Mouse (Mus musculus) embryonic facial prominence, embryonic 15.5 days (tissue): ENCODE measurements around the gene Syngr2. TPM values are rescaled to one million over a fixed set of nuclear protein-coding genes. Genes with fewer than 3 reads are reported as not detected.
A peak's percentile ranks its signal among the peaks of the same experiment; 100 is the strongest.

ENCODE experiments used
- ATAC-seq: fragments of 200-750 bp; cut with Nextera tagmentation; 2 replicates; pipeline ENCODE4 v1.8.0; 2017; ENCODE audit warnings: low read depth, moderate TSS enrichment; ENCODE audit not compliant: insufficient number of reproducible peaks, low FRiP score, low TSS enrichment
- H3K27ac ChIP-seq: fragments of 300-500 bp; sonication (generic); replicated peaks from 2 replicates; pipeline ENCODE4 v1.5.1; 2015; ENCODE audit warnings: mild to moderate bottlenecking, inconsistent platforms
- H3K27me3 ChIP-seq: fragments of 300-500 bp; sonication (generic); 2 replicates; pipeline ENCODE4 v1.6.1; 2015; ENCODE audit warnings: inconsistent platforms
- H3K36me3 ChIP-seq: fragments of 300-500 bp; sonication (generic); 2 replicates; pipeline ENCODE4 v1.6.1; 2015; ENCODE audit warnings: mild to moderate bottlenecking, inconsistent platforms
- H3K4me1 ChIP-seq: fragments of 300-500 bp; sonication (generic); 2 replicates; pipeline ENCODE4 v1.6.1; 2015; ENCODE audit warnings: inconsistent platforms
- H3K4me2 ChIP-seq: fragments of 300-500 bp; sonication (generic); replicated peaks from 2 replicates; pipeline ENCODE4 v1.6.1; 2015; ENCODE audit warnings: mild to moderate bottlenecking, inconsistent platforms
- H3K4me3 ChIP-seq: fragments of 300-500 bp; sonication (generic); replicated peaks from 2 replicates; pipeline ENCODE4 v1.5.1; 2015; ENCODE audit warnings: mild to moderate bottlenecking, inconsistent platforms
- H3K9ac ChIP-seq: fragments of 300-500 bp; sonication (generic); 2 replicates; pipeline ENCODE4 v1.6.1; 2015; ENCODE audit warnings: inconsistent platforms
- H3K9me3 ChIP-seq: fragments of 300-500 bp; sonication (generic); replicated peaks from 2 replicates; pipeline ENCODE4 v1.6.1; 2016; ENCODE audit warnings: inconsistent platforms
- WGBS: fragments of 180-500 bp; shearing (Covaris S2); methylation state at CpG from one replicate; pipeline ENCODE4 v1.1.7; 2015; 5-methylcytosine and 5-hydroxymethylcytosine counted together
- polyA plus RNA-seq: library from polyadenylated mRNA; unstranded; fragments of >200 nt; fragmentation: Nextera tagmentation; extraction: Ambion mirVana; gene quantifications from 2 replicates; pipeline ENCODE4 v1.2.1, GENCODE M21; 2015

Gene Syngr2
- polyA plus RNA-seq, 1 experiment from 2014 or later = 79.6 TPM

DNA sequence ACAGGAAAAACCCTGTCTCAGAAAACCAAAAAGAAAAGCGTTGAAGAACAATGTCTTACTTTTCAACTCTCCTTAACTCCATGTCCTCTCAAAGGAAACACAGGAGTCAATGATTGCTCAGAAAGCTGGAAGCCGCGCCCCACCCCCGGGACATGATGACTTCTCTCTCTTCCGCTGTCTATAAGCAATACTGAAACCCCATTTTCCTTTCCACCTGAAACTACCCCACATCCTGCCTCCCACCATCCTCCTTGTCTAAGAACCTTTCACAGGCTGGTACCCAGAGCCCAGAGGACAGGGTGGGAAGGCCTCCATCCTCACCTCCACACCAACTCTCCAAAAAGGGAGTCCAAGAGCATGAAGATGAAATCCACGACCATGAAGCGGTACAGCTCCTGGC is 37.1 kb upstream of the Syngr2 start:
- WGBS = 90% methylated on average over 7 of the region's 7 CpGs
- H3K36me3 ChIP-seq = peaks cover 35% of the 10 kb centered on the region

DNA sequence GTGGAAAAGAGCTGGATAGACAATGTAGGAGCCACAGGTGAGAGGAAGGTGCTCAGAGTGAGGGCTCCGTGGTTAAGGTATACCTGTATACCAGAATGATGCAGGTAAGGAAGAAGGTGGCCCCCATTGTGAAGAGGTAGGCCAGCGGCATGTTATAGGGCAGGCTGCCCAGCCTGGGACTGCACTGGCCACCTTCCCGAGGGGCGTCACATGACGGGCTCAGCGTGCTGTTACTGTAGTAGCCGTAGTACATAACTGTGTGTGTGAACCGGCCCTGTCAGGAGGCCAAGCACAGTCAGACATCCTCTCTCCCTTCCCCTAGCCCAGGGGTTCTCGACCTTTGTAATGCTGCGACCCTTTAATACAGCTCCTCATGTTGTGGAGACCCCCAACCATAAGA is 34.5 kb upstream of the Syngr2 start:
- H3K27me3 ChIP-seq = no peaks in the 10 kb centered on the region
- no peak overlapping the region for H3K27ac ChIP-seq
- 91% methylated on average over 10 of the region's 10 CpGs for WGBS
- ATAC-seq = no peak
- H3K4me1 ChIP-seq = peaks cover 15% of the 10 kb centered on the region
- H3K36me3 ChIP-seq = peaks cover 35% of the 10 kb centered on the region
- H3K4me2 ChIP-seq = no peak overlapping the region
- H3K9ac ChIP-seq = no peak overlapping the region
- no peak overlapping the region for H3K4me3 ChIP-seq
- H3K9me3 ChIP-seq = no peaks in the 10 kb centered on the region

More for the DNA sequence above, 37.1 kb upstream of the Syngr2 start:
- H3K4me2 ChIP-seq = no peak overlapping the region
- H3K9me3 ChIP-seq = no peaks in the 10 kb centered on the region
- no peak overlapping the region for H3K27ac ChIP-seq
- H3K4me3 ChIP-seq = no peak overlapping the region
- no peak for ATAC-seq
- H3K4me1 ChIP-seq = no peaks in the 10 kb centered on the region; the same call in 1 of the 2 replicates
- no peaks in the 10 kb centered on the region for H3K27me3 ChIP-seq
- no peak overlapping the region for H3K9ac ChIP-seq

DNA sequence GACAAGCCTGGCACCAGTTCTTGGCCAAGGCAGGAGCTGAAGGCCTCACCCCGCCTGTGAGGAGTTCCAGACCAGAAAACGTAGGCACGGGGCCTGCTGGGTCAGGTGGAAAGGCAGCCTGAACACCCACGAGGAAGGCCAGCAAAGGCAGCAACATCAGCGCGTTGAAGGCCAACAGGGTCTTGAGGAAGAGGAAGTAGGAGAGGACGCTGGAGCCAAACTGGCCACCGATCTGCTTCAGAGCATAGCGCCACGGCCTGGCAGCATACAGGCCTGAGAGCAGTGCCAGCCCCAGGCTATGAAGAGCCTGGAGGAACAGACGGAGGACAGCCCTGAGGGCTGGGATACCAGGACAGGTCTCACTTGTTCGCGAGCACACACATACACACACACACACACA is 33.9 kb upstream of the Syngr2 start:
- 88% methylated on average over 13 of the region's 13 CpGs for WGBS
- Histone ChIP-seq H3K4me3 (no peak overlapping the region), H3K4me2 (no peak overlapping the region), H3K27ac (no peak overlapping the region), H3K36me3 (peaks cover 35% of the 10 kb centered on the region), H3K27me3 (no peaks in the 10 kb centered on the region), H3K4me1 (peaks cover 22% of the 10 kb centered on the region), H3K9me3 (no peaks in the 10 kb centered on the region), H3K9ac (no peak overlapping the region)
- ATAC-seq = no peak

DNA sequence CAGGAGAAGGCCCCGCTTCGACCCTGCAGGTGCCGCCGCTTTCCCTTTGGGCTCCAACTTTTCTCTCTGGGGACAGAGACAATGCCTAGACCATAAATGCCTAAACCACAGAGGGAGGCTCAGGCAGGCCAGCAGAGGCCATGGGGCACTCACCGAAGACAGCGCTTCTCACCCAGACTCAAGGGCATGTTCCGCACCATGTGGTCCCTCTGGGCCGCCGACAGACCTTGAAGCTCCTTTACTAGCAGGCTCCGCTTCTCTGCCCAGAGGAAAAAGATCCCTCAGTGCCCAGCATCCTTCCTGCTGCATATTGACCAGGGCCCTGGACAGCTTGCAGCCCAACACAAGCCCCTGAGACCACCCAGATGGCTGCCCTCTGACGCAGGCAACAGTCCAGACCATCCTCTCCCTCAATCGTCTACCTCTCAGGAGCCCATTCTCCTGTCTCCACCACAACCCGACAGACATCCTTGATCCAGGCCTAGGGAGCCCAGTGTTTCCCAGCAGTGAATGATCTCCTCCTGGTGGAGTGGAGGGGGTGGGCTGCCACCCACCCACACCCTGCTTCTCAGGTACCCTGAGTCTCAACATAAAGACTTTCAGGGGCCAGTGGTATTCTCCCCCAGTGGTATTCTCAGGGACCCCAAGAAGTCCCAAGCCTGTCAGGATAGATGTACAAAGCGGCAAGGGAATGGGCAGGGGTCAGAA is 33.2 kb upstream of the Syngr2 start:
- Histone ChIP-seq H3K27me3 (no peaks in the 10 kb centered on the region), H3K4me3 (no peak overlapping the region), H3K4me1 (peaks cover 29% of the 10 kb centered on the region), H3K9ac (no peak overlapping the region), H3K27ac (no peak overlapping the region), H3K4me2 (no peak overlapping the region), H3K9me3 (no peaks in the 10 kb centered on the region), H3K36me3 (peaks cover 35% of the 10 kb centered on the region)
- ATAC-seq = no peak
- 91% methylated on average over 14 of the region's 14 CpGs for whole genome bisulfite sequencing

DNA sequence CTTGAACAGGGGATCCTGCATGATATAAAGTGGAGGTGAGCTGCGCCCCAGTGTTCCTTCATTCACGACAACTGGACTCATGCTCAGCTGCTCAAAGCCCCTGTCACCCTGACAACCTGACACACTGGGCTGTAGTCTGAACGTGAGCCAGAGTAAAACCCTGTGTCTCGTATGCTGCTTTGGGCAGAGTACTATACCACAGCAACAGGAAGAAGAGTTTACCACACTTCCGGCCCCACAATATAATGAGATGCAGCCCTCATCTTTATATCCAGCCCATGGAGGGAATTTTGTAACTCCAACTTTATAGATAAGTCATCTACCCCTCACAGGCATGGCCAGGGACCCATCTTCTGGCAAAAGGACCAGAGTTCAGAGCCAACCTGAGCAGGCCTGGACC is 32.4 kb upstream of the Syngr2 start:
- 79% methylated on average over 5 of the region's 5 CpGs for WGBS
- Histone ChIP-seq H3K9ac (no peak overlapping the region), H3K36me3 (peaks cover 31% of the 10 kb centered on the region), H3K4me1 (peaks cover 37% of the 10 kb centered on the region), H3K27ac (no peak overlapping the region), H3K27me3 (no peaks in the 10 kb centered on the region), H3K9me3 (no peaks in the 10 kb centered on the region), H3K4me3 (no peak overlapping the region), H3K4me2 (no peak overlapping the region)
- ATAC-seq = no peak

DNA sequence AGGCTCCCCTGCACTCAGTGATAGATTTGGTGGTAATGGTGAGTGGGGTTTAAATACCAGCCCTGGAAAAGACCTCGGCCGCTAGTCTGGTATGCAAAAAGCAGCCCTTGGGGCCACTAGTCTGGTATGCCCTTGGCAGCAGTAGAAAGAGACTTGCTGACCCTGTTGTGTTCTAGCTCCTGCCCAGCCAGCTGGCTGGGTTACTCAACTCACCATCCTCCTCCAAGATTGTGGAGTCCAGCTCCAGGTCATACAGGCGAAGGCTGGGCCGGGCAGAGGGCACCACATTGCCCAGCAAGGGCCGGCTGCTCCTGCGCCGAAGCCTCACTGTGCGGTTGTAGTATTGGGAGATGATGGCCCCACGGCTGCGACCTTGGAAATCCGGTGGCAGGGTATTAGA is 31.4 kb upstream of the Syngr2 start:
- Histone ChIP-seq H3K9ac (no peak overlapping the region), H3K4me2 (no peak overlapping the region), H3K27ac (no peak overlapping the region), H3K36me3 (peaks cover 25% of the 10 kb centered on the region), H3K4me1 (peaks cover 42% of the 10 kb centered on the region), H3K9me3 (no peaks in the 10 kb centered on the region), H3K4me3 (no peak overlapping the region), H3K27me3 (no peaks in the 10 kb centered on the region)
- WGBS = 90% methylated on average over 11 of the region's 11 CpGs
- no peak for ATAC-seq

DNA sequence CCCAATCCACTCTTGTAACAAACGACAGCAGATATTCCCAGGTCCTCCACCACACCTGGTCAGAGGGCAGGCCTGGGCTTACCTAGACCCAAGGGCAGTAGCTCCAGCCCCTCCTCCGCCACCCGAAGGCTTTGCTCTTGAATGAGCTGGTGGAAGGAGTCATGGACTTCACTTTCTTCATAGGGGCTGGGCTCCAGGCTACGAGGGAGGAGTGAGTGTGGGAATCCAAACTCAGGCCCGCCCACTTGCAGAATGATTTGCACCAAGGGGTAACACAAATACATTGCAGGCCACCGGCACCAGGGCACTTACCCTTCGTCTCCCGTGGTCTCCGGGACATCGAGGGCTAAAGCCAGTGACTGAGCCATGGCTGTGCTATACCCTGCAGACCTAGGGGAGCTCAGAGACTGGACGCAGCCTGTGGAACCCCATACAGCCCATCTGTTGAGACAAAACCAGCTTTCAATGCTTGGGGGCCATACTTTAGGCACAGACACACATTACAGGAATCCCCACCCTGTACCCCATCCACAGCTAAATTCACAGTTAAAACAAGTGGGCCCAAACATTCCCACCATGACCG is 30.5 kb upstream of the Syngr2 start:
- Histone ChIP-seq H3K4me3 (peak overlapping the region; percentile 54), H3K27me3 (no peaks in the 10 kb centered on the region), H3K9ac (no peak overlapping the region), H3K4me2 (peak overlapping the region; percentile 97), H3K36me3 (peaks cover 17% of the 10 kb centered on the region), H3K27ac (peak overlapping the region; percentile 93), H3K9me3 (no peaks in the 10 kb centered on the region), H3K4me1 (peaks cover 49% of the 10 kb centered on the region)
- 50% methylated on average over 12 of the region's 12 CpGs for WGBS
- no peak for ATAC-seq

DNA sequence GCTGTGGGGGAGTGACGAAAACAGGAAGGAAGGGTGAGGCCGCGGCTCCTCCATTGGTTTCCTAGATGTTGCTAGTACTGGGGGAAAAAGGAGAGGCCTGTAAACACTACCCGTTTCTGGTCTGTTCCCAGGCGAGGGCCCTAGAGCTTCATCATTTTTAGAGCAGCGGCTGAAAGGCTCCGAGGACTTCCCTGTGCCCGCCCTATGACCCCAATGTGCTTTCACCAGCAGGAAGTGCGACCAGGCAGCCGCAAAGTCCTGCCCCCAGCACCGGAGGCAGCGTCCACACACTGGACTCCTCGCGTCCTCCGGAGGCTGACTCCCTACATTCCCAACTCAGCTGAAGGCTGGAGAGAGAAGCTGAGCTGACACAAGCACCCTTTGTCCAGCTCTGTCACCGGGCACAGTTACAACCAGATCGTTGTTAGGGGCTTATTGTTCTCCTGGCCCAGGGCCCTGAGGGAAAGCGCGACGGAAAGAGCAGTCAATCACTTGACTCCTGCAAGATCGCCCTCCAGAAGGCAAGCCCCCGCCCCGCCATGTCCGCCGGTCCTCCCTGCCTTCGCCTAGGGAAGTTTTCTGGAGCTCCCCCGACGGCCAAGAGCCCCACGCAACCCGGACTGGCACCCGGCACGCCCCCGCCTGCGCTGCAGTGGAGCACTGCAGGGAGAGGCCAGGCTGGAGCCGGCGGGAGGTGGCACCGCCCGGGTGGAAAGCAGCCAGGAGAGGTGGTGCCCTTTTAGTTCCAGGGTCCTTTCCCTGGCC is 29.9 kb upstream of the Syngr2 start:
- Histone ChIP-seq H3K9ac (peak overlapping the region; percentile 44), H3K27ac (peak overlapping the region; percentile 93), H3K36me3 (peaks cover 13% of the 10 kb centered on the region; the same call in 1 of the 2 replicates), H3K27me3 (no peaks in the 10 kb centered on the region), H3K4me2 (peak overlapping the region; percentile 97), H3K4me1 (peaks cover 49% of the 10 kb centered on the region), H3K9me3 (no peaks in the 10 kb centered on the region), H3K4me3 (peak overlapping the region; percentile 54)
- WGBS = 2% methylated on average over 38 of the region's 38 CpGs
- peak; percentile 35 for ATAC-seq

DNA sequence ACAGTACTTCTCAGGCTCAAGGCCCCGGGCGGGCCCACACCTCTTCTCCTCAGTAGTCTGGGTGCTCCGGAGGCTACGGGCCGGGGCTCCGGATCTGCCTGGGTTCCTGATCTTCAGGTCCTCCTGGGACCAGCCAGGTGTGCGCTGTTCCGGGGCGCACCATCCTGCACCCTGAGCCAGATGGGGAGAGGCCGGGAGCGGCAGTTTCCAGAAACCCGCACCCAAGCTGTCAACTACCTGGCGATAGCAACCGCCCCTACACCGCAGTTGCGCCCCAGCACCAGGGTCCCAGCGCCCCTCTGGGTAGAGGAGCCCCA is 29.3 kb upstream of the Syngr2 start:
- Histone ChIP-seq H3K36me3 (peaks cover 8% of the 10 kb centered on the region; the same call in 1 of the 2 replicates), H3K4me2 (peak overlapping the region; percentile 97), H3K27ac (peak overlapping the region; percentile 93), H3K4me3 (peak overlapping the region; percentile 54), H3K9me3 (no peaks in the 10 kb centered on the region), H3K27me3 (no peaks in the 10 kb centered on the region), H3K9ac (peak overlapping the region; percentile 44), H3K4me1 (peaks cover 49% of the 10 kb centered on the region)
- WGBS = under 1% methylated on average over 16 of the region's 17 CpGs
- peak; percentile 30; the same call in 1 of the 2 replicates for ATAC-seq

DNA sequence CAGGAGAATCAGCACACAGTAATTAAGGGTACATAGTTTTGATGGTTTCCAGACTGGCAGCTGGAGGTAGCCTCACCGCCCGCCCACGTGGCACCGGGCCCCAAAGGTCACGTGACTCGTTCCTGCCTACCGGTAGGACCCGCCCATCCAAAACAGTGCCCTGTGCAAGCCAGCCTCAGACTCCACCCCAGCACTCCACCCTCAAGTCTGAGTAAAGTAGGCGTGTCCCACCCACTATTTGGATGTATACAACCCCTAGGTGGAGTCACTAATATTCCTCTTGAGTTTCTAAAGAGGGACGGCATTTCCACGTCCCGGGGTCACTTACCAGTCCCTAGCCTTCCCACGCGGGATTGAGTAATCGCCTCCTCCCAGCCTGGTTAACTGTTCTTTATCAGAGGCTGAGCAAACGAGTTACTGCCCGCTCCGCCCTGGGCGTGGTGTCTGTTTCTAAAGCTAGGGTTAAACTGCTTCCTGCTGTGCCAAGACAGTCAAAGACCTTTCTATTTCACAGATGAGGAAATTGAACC is 28.8 kb upstream of the Syngr2 start:
- under 1% methylated on average over 19 of the region's 19 CpGs for WGBS
- peak overlapping the region; percentile 54 for H3K4me3 ChIP-seq
- no peaks in the 10 kb centered on the region for H3K27me3 ChIP-seq
- peak overlapping the region; percentile 97 for H3K4me2 ChIP-seq
- peak; percentile 76 for ATAC-seq
- peaks cover 49% of the 10 kb centered on the region for H3K4me1 ChIP-seq
- H3K9me3 ChIP-seq = no peaks in the 10 kb centered on the region
- H3K9ac ChIP-seq = peak overlapping the region; percentile 44; the same call in 1 of the 2 replicates
- H3K36me3 ChIP-seq = peaks cover 4% of the 10 kb centered on the region; the same call in 1 of the 2 replicates
- H3K27ac ChIP-seq = peak overlapping the region; percentile 93

DNA sequence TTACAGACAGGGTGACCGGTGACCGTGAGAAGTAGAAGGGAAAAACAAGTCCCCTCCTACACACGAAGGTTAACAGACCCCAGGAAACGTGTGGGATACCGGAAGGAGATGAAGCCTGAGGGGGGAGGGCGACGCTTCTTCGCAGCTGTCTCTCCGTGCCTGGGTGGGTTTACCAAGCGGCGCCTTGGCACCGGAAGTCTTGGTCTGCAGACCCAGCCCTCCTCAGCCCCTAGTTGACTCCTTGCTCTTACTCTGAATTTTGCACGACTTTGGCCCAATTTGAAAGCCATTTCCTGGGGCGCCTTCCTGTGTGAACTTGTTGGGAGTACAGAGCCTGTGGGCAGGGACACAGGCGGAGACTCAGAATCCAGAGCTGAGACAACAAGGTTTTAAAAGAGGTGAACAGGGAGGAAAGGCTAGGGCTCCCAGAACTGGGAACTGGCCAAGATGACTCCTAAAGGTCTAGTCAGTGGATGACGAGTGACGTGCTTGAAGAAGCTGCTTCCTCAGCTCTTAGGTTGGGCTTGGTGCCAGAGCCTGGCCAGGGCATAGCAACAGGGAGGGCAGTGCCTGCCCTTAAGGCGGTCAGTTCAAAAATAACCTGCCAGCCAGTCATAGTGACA is 28.2 kb upstream of the Syngr2 start:
- Histone ChIP-seq H3K9me3 (no peaks in the 10 kb centered on the region), H3K27me3 (no peaks in the 10 kb centered on the region), H3K9ac (no peak overlapping the region), H3K4me1 (peaks cover 49% of the 10 kb centered on the region), H3K36me3 (peaks cover 2% of the 10 kb centered on the region; the same call in 1 of the 2 replicates), H3K4me2 (peak overlapping the region; percentile 97), H3K4me3 (peak overlapping the region; percentile 54), H3K27ac (peak overlapping the region; percentile 93)
- WGBS = 18% methylated on average over 18 of the region's 18 CpGs
- no peak for ATAC-seq
